Mouse (Mus musculus) ES-Bruce4 (cell line): Measurements from ENCODE around the gene Dhdh.

Experiments
- CTCF ChIP-seq: IDR thresholded peaks from one replicate; pipeline ENCODE4 v1.8.1; 2011; ENCODE audit warnings: low read depth, low read length
- POLR2A ChIP-seq: IDR thresholded peaks from one replicate; pipeline ENCODE4 v1.8.1; 2011; ENCODE audit warnings: low read length; ENCODE audit not compliant: insufficient read depth

DNA sequence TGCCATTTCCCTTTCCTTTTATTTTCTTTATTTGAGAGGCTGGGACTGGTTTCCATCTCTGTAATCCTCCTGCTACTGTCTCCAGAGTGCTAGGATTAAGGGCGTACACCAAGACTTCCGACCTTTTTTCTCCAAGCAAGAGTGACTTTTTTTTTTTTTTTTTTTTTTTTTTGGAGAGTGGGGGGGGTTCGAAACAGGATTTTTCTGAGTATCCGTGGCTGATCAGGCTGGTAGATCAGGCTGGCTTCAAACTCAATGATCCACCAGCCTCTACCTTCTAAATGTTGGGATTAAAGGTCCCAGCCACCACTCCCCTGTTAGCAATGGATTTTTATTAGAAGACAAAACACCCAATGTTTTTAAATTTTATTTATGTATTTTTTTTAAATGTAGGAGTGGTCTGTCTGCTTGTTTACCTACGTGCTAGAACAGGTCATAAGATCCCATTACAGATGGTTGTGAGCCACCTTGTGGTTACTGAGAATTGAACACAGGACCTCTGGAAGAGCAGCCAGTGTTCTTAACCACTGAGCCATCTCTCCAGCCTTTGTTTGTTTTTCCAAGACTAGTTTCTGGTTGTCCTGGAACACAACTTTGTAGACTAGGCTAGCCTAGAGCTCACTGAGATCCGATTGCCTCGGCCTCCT is 38.0 kb upstream of the Dhdh start:
- TF ChIP-seq CTCF (no peak), POLR2A (no peak)
